Mouse (Mus musculus) T-helper 2 cell (primary cell): ENCODE results near the gene Gm9195.

Experiments used
- in situ Hi-C: fragments of 300-600 bp; cut with MboI, MseI; formaldehyde crosslinking; loops from one replicate; pipeline ENCODE4 v1.15.1; 2025; ENCODE audit warnings: high pct_unique_total_duplicates

Gene Gm9195

GRCm38 (mm10) chr14:72442936-72443335, 48.7 kb downstream of the Gm9195 start:
- in situ Hi-C loops = loop anchor here (5.0 kb wide), 1 partner anchor 61 kb away; no protein-coding TSS in a partner anchor

- in situ Hi-C loops = loop anchor here (5.0 kb wide), 1 partner anchor 59 kb away; no protein-coding TSS in a partner anchor
These were observed 50.7 kb downstream of the Gm9195 start for GRCm38 (mm10) chr14:72440929-72441328.

GRCm38 (mm10) chr14:72440436-72440835, 51.2 kb downstream of the Gm9195 start:
- in situ Hi-C loops = loop anchor here (5.0 kb wide), 1 partner anchor 58 kb away; no protein-coding TSS in a partner anchor

GRCm38 (mm10) chr14:72438976-72439375, 52.7 kb downstream of the Gm9195 start:
- in situ Hi-C loops = no loop called here

GRCm38 (mm10) chr14:72389696-72390095, 101.9 kb downstream of the Gm9195 start:
- in situ Hi-C loops = no loop called here

- in situ Hi-C loops = no loop called here
These were observed 102.3 kb downstream of the Gm9195 start for GRCm38 (mm10) chr14:72389288-72389687.

GRCm38 (mm10) chr14:72377224-72377623, 114.4 kb downstream of the Gm9195 start:
- in situ Hi-C loops = loop anchor here (10.0 kb wide), 1 partner anchor 718 kb away; no protein-coding TSS in a partner anchor
